Mouse (Mus musculus): ENCODE measurements at regions not wholly inside any gene's neighbourhood (a gene's known extent, or its start where the extent isn't known, plus 50 kb on each side); places are given as distances from the start of the nearest gene placed in this dataset.

GRCm38 (mm10) chr15:89724356-89724755 lies 117.3 kb downstream of the Syt10 start:
- TF ChIP-seq CTCF (IDR thresholded peaks at IDR 0.05; ENCODE audit: low read depth) (no peak), EP300 (optimal IDR thresholded peaks at IDR 0.05) (no peak)
